ENCODE assay signal across 28 mouse cellular contexts in the genomic region with DNA sequence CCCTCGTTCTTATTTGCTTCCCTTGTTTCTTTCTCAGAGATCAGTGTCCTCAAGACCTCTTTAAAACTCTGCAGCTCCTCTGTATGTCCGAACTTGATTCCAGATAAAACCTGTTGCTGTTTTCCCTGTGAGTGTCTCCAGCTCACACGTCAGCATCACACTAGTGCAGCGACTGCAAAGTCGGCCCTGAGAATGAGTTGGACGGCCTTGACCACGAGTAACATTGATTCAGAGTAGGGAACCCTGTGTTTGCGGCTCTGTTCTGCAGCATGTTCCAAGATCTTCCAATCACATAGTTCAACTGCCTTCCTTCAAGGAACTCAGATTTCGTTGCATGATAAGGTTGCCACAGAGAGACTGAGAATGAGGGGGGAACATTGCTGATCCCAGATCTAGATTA.
DNase-seq lines count a peak whose midpoint lies in the region; ATAC-seq and TF ChIP-seq lines count a peak whose summit lies in the region.
"Had no signal": no experiment of that assay in that cellular context is flagged by ENCODE, and none has a peak within 500 bp of the region (broad histone marks: within the 10 kb centered on the region; RNA-seq: fewer than 3 reads in every experiment).

No protein-coding gene starts in this region.

- no peak overlapping the region for H3K4me3 ChIP-seq in midbrain, embryonic 15.5 days
- H3K4me3 ChIP-seq in kidney, adult 2 months (ENCODE audit: insufficient read depth, low read depth, low read length) = no peak overlapping the region
- H3K4me3 ChIP-seq: embryonic facial prominence, embryonic 12.5 days; embryonic facial prominence, embryonic 15.5 days; forebrain, embryonic 12.5 days; forebrain, embryonic 15.5 days; heart, embryonic 12.5 days; heart, embryonic 15.5 days; hindbrain, embryonic 10.5 days; hindbrain, embryonic 13.5 days; intestine, embryonic 15.5 days had no signal

- no peaks in the 10 kb centered on the region for H3K27me3 ChIP-seq in midbrain, embryonic 15.5 days (replicated peaks)
- no peaks in the 10 kb centered on the region for H3K27me3 ChIP-seq in kidney, adult 2 months (replicated peaks; ENCODE audit: control insufficient read depth, insufficient read depth, low read length)
- H3K27me3 ChIP-seq: CH12.LX; embryonic facial prominence, embryonic 12.5 days; embryonic facial prominence, embryonic 15.5 days; forebrain, embryonic 12.5 days; forebrain, embryonic 15.5 days; heart, embryonic 12.5 days; heart, embryonic 15.5 days; hindbrain, embryonic 13.5 days; intestine, embryonic 15.5 days; Patski had no signal

- TF ChIP-seq CTCF in kidney, adult 2 months (conservative IDR thresholded peaks at IDR 0.05; ENCODE audit: insufficient read depth, insufficient read length, low read depth, low read length) = no peak

- ATAC-seq in midbrain, embryonic 15.5 days (replicated peaks) = no peak
- ATAC-seq: forebrain, embryonic 15.5 days; hindbrain, embryonic 16.5 days; intestine, embryonic 15.5 days; Patski had no signal

- H3K9ac ChIP-seq in midbrain, embryonic 15.5 days = no peak overlapping the region
- H3K9ac ChIP-seq: embryonic facial prominence, embryonic 12.5 days; embryonic facial prominence, embryonic 15.5 days; forebrain, embryonic 12.5 days; forebrain, embryonic 15.5 days; heart, embryonic 12.5 days; heart, embryonic 15.5 days; hindbrain, embryonic 13.5 days; intestine, embryonic 15.5 days had no signal

- H3K9me3 ChIP-seq in midbrain, embryonic 15.5 days = no peaks in the 10 kb centered on the region
- H3K9me3 ChIP-seq: embryonic facial prominence, embryonic 12.5 days; embryonic facial prominence, embryonic 15.5 days; forebrain, embryonic 12.5 days; forebrain, embryonic 15.5 days; G1E; heart, embryonic 12.5 days; heart, embryonic 15.5 days; hindbrain, embryonic 10.5 days; hindbrain, embryonic 13.5 days; intestine, embryonic 15.5 days had no signal

- H3K36me3 ChIP-seq in midbrain, embryonic 15.5 days (replicated peaks) = peaks cover 20% of the 10 kb centered on the region; the same call in 1 of the 2 replicates
- H3K36me3 ChIP-seq in kidney, adult 2 months (ENCODE audit: control insufficient read depth, insufficient read depth, low read length) = no peaks in the 10 kb centered on the region
- H3K36me3 ChIP-seq: embryonic facial prominence, embryonic 12.5 days; embryonic facial prominence, embryonic 15.5 days; G1E; intestine, embryonic 15.5 days had no signal

- no peaks in the 10 kb centered on the region for H3K4me1 ChIP-seq in midbrain, embryonic 15.5 days
- no peaks in the 10 kb centered on the region for H3K4me1 ChIP-seq in kidney, adult 2 months (ENCODE audit: control insufficient read depth, insufficient read depth, low read length)
- H3K4me1 ChIP-seq: embryonic facial prominence, embryonic 12.5 days; embryonic facial prominence, embryonic 15.5 days; forebrain, embryonic 12.5 days; forebrain, embryonic 15.5 days; heart, embryonic 12.5 days; hindbrain, embryonic 10.5 days; intestine, embryonic 15.5 days had no signal

- WGBS in midbrain, embryonic 15.5 days = 94% methylated on average over 9 of the region's 9 CpGs
- 83% methylated on average over 9 of the region's 9 CpGs for WGBS in kidney, adult 2 months

- H3K4me2 ChIP-seq in midbrain, embryonic 15.5 days = no peak overlapping the region
- H3K4me2 ChIP-seq: embryonic facial prominence, embryonic 12.5 days; embryonic facial prominence, embryonic 15.5 days; forebrain, embryonic 12.5 days; forebrain, embryonic 15.5 days; heart, embryonic 12.5 days; heart, embryonic 15.5 days; hindbrain, embryonic 13.5 days; intestine, embryonic 15.5 days had no signal

- no peak overlapping the region for H3K27ac ChIP-seq in midbrain, embryonic 15.5 days
- H3K27ac ChIP-seq in kidney, adult 2 months (ENCODE audit: insufficient read depth, low read depth, low read length) = no peak overlapping the region
- H3K27ac ChIP-seq: embryonic facial prominence, embryonic 12.5 days; embryonic facial prominence, embryonic 15.5 days; forebrain, embryonic 12.5 days; forebrain, embryonic 15.5 days; heart, embryonic 15.5 days; hindbrain, embryonic 10.5 days; hindbrain, embryonic 13.5 days; intestine, embryonic 15.5 days had no signal

- TF ChIP-seq POLR2A in kidney, adult 2 months (IDR thresholded peaks at IDR 0.05; ENCODE audit: low read depth, low read length) = no peak

- DNase-seq in ovary, adult 18-20 months (ENCODE audit: low spot score) = peak; percentile 31
- no peak for DNase-seq in ovary, postnatal 10 days (ENCODE audit: low spot score)
- DNase-seq in adrenal gland, adult 8-10 months = peak; percentile 70
- peak; percentile 45 for DNase-seq in adrenal gland, postnatal 25 days
- DNase-seq in kidney, adult 2 months = no peak
- DNase-seq: B cell, adult 2 months; cerebellum, adult 18-20 months; cerebellum, adult 9-10 months; cerebellum, postnatal 25 days; gastrocnemius, postnatal 25 days; heart, adult 18-20 months; heart, postnatal 10 days; heart, postnatal 36 days; kidney, adult 11 months had no signal

Comparison
In these comparisons a context has a peak if more than half of its experiments do, and no peak if none do; other contexts are left out.
1. DNase-seq: peak in ovary, adult 18-20 months (single experiment), adrenal gland, adult 8-10 months (single experiment) and adrenal gland, postnatal 25 days (single experiment); none in ovary, postnatal 10 days (single experiment) and kidney, adult 2 months (single experiment).